Mouse (Mus musculus) embryo, embryonic 10 days (tissue): ENCODE data around the gene Dctn3.
"Not testable (repeated sequence)": the region's sequence is repeated elsewhere in the genome, so short reads cannot be mapped to it uniquely, and the experiment has no call there.

Experiments used
- DNase-seq: peaks from one replicate; pipeline ENCODE4 v3.0.0-alpha.2; 2015; ENCODE audit warnings: low spot score

Gene Dctn3

DNA sequence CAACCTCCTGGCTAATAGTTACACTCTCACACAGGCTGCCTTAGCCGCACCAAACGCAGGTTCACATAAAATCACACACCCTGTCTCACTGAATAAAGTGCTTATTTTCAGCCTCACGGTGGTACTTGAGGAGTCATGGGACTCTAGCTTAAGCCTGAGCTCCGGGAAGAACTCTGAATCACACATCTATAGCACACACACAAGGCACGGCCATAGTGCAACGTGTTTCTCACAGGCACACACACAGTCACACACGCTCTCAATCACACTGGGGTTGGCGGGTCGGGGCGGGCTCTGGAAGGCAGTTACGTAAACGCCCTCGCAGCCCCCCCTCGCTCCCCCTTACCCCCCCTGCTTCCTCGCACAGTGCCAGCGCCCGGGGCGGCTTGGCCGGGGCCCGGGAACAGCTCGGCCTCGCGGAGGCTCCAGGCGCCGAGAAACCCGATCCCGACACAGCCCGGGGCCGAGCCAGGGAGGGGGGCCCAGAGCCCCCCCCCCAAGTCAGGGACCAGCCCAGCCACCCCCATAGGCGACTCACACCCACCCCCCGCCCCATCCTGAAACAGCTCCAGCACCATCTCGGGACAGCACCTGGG lies 24.5 kb downstream of the Dctn3 start:
- DNase-seq, result not testable (repeated sequence)

GRCm38 (mm10) chr4:41696930-41697841 lies 25.8 kb downstream of the Dctn3 start, which contains the start of gene Cntfr:
Gene Cntfr (minus strand): TSS chr4:41697089.
- peak; percentile 86 for DNase-seq

- not testable (repeated sequence) for DNase-seq
Measured at GRCm38 (mm10) chr4:41696452-41696851, 26.5 kb downstream of the Dctn3 start.

GRCm38 (mm10) chr4:41695800-41696199 lies 27.2 kb downstream of the Dctn3 start:
- not testable (repeated sequence) for DNase-seq

GRCm38 (mm10) chr4:41693511-41693910 lies 29.5 kb downstream of the Dctn3 start:
- not testable (repeated sequence) for DNase-seq

DNA sequence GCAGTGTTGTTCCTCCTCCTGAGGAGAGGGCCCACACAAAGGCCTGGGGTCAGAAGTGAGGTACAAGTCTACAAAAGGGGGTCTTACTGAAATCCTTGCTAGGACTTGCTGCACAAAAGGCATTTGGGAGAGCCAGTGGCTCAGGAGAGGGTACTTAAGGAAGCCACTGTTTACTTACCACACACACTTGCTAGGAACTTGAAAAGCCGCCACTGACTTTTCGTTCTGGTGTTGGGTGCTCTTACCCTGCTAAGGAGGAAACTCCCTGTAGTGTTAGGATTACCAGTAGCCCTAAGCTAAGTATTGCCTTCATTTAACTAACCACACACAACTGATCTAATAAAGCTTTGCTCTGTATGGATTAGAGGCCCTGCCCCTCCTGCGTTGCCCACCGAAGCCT lies 33.0 kb downstream of the Dctn3 start:
- not testable (repeated sequence) for DNase-seq

- DNase-seq, result not testable (repeated sequence)
Measured at GRCm38 (mm10) chr4:41688562-41688961, 34.4 kb downstream of the Dctn3 start.

- peak; percentile 69 for DNase-seq
Measured at GRCm38 (mm10) chr4:41685882-41686492, 37.0 kb downstream of the Dctn3 start.

- not testable (repeated sequence) for DNase-seq
Measured at GRCm38 (mm10) chr4:41684931-41685453, 38.0 kb downstream of the Dctn3 start.

- not testable (repeated sequence) for DNase-seq
Measured at GRCm38 (mm10) chr4:41684131-41684930, 38.6 kb downstream of the Dctn3 start.

GRCm38 (mm10) chr4:41683303-41683702 lies 39.7 kb downstream of the Dctn3 start:
- not testable (repeated sequence) for DNase-seq

DNA sequence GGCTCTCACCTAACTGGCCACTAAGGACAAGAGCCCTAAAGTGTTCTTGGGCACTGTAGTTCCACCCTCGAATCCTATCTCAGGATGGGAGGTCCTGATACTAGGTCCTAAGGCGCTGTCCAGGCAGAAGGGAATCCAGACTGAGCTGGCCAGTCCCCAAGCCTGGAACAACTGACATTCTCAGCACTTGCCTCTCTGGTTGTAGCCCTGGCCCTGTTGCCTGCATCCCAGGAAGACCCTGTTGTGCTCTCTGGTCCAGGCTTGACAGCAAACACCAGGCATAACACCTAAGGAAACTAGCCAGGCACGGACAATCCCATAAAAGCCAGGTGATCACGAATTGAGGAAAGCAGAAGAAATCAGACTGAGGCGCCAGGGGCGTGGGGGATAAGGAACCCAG lies 40.2 kb downstream of the Dctn3 start:
- DNase-seq, result no peak

- no peak for DNase-seq
Measured at GRCm38 (mm10) chr4:41681947-41682346, 41.0 kb downstream of the Dctn3 start.

DNA sequence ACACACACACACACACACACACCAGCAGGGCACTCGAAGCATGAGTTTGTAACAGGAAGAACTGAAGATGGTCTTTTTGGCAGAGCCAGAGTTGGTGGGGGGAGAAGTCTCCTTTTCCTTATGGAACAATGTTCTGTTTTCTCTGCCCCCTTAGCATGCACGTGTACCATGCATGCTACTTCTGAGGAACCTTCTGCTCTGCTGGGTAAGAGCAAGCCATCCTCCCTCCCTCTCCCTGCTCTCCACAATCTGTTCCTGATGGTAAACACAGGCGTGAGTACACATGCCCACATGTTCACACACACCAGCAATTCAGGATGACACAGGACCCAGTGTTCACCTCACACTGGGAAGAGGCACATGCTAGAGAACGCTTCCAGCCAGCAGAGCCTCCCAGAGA lies 41.8 kb downstream of the Dctn3 start:
- no peak for DNase-seq

DNA sequence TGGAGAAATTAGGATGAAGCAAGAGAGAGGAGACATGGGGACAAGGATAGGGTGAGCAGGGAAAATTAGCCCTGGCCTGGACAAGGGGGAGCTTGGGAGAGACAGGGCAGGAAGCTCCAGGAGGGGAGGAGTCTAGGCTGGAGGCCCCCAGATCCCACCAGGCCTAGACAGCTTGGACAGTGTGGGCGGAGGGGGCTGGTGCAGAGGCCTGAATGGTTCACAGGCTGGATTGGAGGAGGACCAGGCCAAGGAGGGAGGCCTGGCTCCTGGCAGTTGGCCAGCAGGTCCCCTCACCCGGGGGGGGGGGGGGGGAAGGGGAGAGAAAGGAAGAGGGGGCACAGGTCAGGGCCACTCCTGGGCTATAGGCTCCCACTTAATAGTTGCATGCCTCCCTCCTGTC lies 43.7 kb downstream of the Dctn3 start:
- DNase-seq, result no peak

DNA sequence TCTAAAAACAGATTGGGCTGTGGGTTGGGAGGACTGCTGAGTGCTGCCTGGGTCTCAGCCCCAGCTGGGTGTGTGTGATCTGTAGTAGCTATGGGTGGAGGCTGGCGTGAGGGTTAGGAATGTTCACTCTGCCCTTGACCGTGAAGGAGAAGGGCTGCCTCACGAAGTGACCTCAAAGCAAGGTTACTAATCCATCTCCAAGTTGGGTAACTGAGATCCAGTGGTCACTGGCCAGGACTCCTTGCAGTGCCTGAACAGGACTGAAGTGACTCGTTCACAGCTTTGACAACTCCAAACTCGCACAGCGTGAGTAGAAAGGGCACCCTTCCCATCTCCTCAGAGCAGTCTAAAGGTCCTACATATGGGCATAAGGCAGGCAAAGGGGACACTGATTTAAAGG lies 44.1 kb downstream of the Dctn3 start:
- DNase-seq, result no peak

GRCm38 (mm10) chr4:41677006-41677629 lies 45.9 kb downstream of the Dctn3 start:
- no peak for DNase-seq

DNA sequence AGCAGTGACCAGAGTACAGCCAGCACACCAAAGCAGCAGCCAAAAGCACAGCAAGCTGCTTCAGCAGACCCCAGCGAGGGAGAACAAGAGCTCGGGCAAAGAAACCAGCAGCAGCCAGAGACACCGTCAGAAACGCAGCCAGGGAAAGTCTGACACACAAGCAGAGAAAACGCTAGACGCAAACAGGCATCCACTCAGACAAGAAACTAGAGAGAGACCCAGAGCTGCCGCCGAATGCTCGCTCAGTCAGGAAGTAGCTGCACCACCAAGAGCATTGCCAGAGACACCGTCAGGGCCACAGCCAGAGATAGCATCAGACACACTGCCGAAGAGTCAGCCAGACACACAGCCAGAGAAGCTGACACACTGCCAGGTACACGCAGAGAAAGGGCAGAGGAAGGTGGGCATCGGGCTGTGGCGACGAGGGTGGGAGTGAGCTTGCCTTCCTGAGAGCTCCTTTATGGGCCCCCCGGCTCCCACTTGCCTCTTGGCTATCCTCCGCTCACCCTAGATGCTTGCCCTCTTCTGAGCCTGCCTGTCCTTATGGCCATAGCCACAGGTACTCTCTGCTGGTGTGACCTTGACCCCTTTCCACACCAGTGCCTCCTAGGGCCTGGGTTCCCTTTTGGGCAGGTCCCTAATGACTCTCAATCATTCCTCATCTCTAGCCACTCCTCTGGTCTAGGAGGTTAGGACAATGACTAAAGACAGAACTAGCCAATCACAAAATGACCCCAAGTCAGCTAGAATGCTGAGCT lies 46.5 kb downstream of the Dctn3 start:
- no peak for DNase-seq

- DNase-seq, result no peak
Measured at GRCm38 (mm10) chr4:41673186-41673585, 49.8 kb downstream of the Dctn3 start.

GRCm38 (mm10) chr4:41672522-41672963 lies 50.4 kb downstream of the Dctn3 start:
- peak; percentile 56 for DNase-seq
